25 mouse cellular contexts compared by ENCODE assay signal in the genomic region with DNA sequence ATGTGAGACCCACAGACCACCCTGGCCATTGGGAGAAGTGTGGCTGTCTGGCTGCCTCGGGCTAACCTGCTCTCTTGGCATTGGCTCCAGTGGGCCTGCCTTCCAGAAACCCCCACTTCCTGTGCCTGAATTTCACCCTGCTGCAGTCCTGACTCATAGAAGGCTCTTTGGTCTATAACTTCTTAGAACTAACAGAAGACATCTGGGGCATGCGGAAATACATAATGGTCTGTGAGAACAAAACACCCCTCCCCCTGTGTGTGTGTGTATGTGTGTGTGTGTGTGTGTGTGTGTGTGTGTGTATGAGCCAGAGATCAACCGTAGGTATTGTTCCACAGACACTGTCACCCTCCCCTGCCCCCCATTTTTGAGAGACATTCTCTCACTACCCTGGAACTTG. TPM values are rescaled to one million over a fixed set of nuclear protein-coding genes. Genes with fewer than 3 reads are reported as not detected.
DNase-seq lines count a peak whose midpoint lies in the region; ATAC-seq lines count a peak whose summit lies in the region.
"Had no signal": no experiment of that assay in that cellular context is flagged by ENCODE, and none has a peak within 500 bp of the region (broad histone marks: within the 10 kb centered on the region; RNA-seq: fewer than 3 reads in every experiment).

No protein-coding gene starts in this region.

- no peaks in the 10 kb centered on the region for H3K36me3 ChIP-seq in embryonic facial prominence, embryonic 13.5 days
- H3K36me3 ChIP-seq in embryonic facial prominence, embryonic 10.5 days (replicated peaks) = no peaks in the 10 kb centered on the region
- H3K36me3 ChIP-seq in limb, embryonic 10.5 days = no peaks in the 10 kb centered on the region
- H3K36me3 ChIP-seq: G1E; hindbrain, embryonic 15.5 days; kidney, embryonic 15.5 days; liver, embryonic 15.5 days; neural tube, embryonic 15.5 days; stomach, embryonic 15.5 days had no signal

- no peak for ATAC-seq in embryonic facial prominence, embryonic 13.5 days (ENCODE audit: insufficient number of reproducible peaks, insufficient read depth, low FRiP score, low TSS enrichment, low read depth)
- ATAC-seq: forebrain, postnatal 0 days; intestine, embryonic 16.5 days had no signal

- H3K4me2 ChIP-seq in embryonic facial prominence, embryonic 13.5 days = no peak overlapping the region
- H3K4me2 ChIP-seq: hindbrain, embryonic 15.5 days; kidney, embryonic 15.5 days; liver, embryonic 15.5 days; midbrain, embryonic 11.5 days; neural tube, embryonic 15.5 days; stomach, embryonic 15.5 days had no signal

- peaks cover 21% of the 10 kb centered on the region for H3K4me1 ChIP-seq in embryonic facial prominence, embryonic 13.5 days
- H3K4me1 ChIP-seq in embryonic facial prominence, embryonic 10.5 days = peaks cover 14% of the 10 kb centered on the region
- peaks cover 17% of the 10 kb centered on the region for H3K4me1 ChIP-seq in limb, embryonic 10.5 days
- H3K4me1 ChIP-seq: hindbrain, embryonic 15.5 days; liver, embryonic 15.5 days had no signal

- DNase-seq in embryonic facial prominence, embryonic 10.5 days (ENCODE audit: low spot score) = no peak
- DNase-seq in CD4-positive, CD25-positive, alpha-beta regulatory T cell, adult 2 months (ENCODE audit: low read depth, low spot score) = peak; percentile 74
- no peak for DNase-seq in limb, embryonic 10.5 days (ENCODE audit: low spot score)
- DNase-seq in thymus, postnatal 25 days = peak; percentile 67
- DNase-seq in testis, postnatal 14 days (ENCODE audit: low spot score) = no peak
- no peak for DNase-seq in layer of hippocampus, postnatal 25 days (ENCODE audit: extremely low spot score in 1 of 2, low spot score in 1 of 2)
- DNase-seq in T-cell, adult 2 months (ENCODE audit: low spot score) = no peak
- DNase-seq: adrenal gland, postnatal 36 days; cerebellum, adult 11 months; forebrain, postnatal 0 days; layer of hippocampus, adult 9-11 months; left cerebral cortex, postnatal 4 days; liver; right cerebral cortex, adult 18-20 months; right cerebral cortex, postnatal 4 days had no signal

- H3K9me3 ChIP-seq in embryonic facial prominence, embryonic 13.5 days = no peaks in the 10 kb centered on the region
- no peaks in the 10 kb centered on the region for H3K9me3 ChIP-seq in embryonic facial prominence, embryonic 10.5 days
- no peaks in the 10 kb centered on the region for H3K9me3 ChIP-seq in limb, embryonic 10.5 days (replicated peaks)
- H3K9me3 ChIP-seq: G1E; hindbrain, embryonic 15.5 days; kidney, embryonic 15.5 days; liver, embryonic 15.5 days; neural tube, embryonic 15.5 days; stomach, embryonic 15.5 days had no signal

- no peaks in the 10 kb centered on the region for H3K27me3 ChIP-seq in embryonic facial prominence, embryonic 13.5 days
- H3K27me3 ChIP-seq in embryonic facial prominence, embryonic 10.5 days (replicated peaks; ENCODE audit: low read depth, poor library complexity, severe bottlenecking) = no peaks in the 10 kb centered on the region
- no peaks in the 10 kb centered on the region for H3K27me3 ChIP-seq in limb, embryonic 10.5 days (ENCODE audit: low read depth, poor library complexity, severe bottlenecking)
- H3K27me3 ChIP-seq: hindbrain, embryonic 15.5 days; kidney, embryonic 15.5 days; liver, embryonic 15.5 days; neural tube, embryonic 15.5 days; stomach, embryonic 15.5 days had no signal

- peak overlapping the region; percentile 39; the same call in 1 of the 2 replicates for H3K27ac ChIP-seq in embryonic facial prominence, embryonic 13.5 days
- no peak overlapping the region for H3K27ac ChIP-seq in embryonic facial prominence, embryonic 10.5 days (replicated peaks)
- H3K27ac ChIP-seq in limb, embryonic 10.5 days = peak overlapping the region; percentile 58; the same call in 1 of the 2 replicates
- H3K27ac ChIP-seq: hindbrain, embryonic 15.5 days; kidney, embryonic 15.5 days; left cerebral cortex, adult 2 months; liver, embryonic 15.5 days; neural tube, embryonic 15.5 days; stomach, embryonic 15.5 days had no signal

- no peak overlapping the region for H3K4me3 ChIP-seq in embryonic facial prominence, embryonic 13.5 days
- no peak overlapping the region for H3K4me3 ChIP-seq in embryonic facial prominence, embryonic 10.5 days
- H3K4me3 ChIP-seq in limb, embryonic 10.5 days = no peak overlapping the region
- H3K4me3 ChIP-seq: hindbrain, embryonic 15.5 days; kidney, embryonic 15.5 days; left cerebral cortex, adult 2 months; liver, embryonic 15.5 days; neural tube, embryonic 15.5 days; stomach, embryonic 15.5 days had no signal

- H3K9ac ChIP-seq in embryonic facial prominence, embryonic 13.5 days = no peak overlapping the region
- H3K9ac ChIP-seq: forebrain, postnatal 0 days; hindbrain, embryonic 15.5 days; kidney, embryonic 15.5 days; liver, embryonic 15.5 days; neural tube, embryonic 15.5 days; stomach, embryonic 15.5 days had no signal

- 56% methylated on average over 3 of the region's 3 CpGs for WGBS in embryonic facial prominence, embryonic 13.5 days
- WGBS in embryonic facial prominence, embryonic 10.5 days = 88% methylated on average over 3 of the region's 3 CpGs
- 93% methylated on average over 3 of the region's 3 CpGs for WGBS in limb, embryonic 10.5 days

RNA-seq across cellular contexts. Expression of gene Zdhhc7, which starts 38.0 kb away (rescaled TPM):
- 31.2 and 36.0 TPM in 2 replicates for polyA plus RNA-seq in embryonic facial prominence, embryonic 13.5 days (2015; fragmentation: Nextera tagmentation; extraction: Ambion mirVana)
- polyA plus RNA-seq in embryonic facial prominence, embryonic 10.5 days (2016; fragmentation: Nextera tagmentation; extraction: Ambion mirVana) = 30.0 and 33.0 TPM in 2 replicates
- polyA plus RNA-seq in limb, embryonic 10.5 days (2016; fragmentation: Nextera tagmentation; extraction: Ambion mirVana) = 32.4 and 34.8 TPM in 2 replicates
- 10 to 100 TPM; 36.5 to 40.0 TPM for total RNA-seq in layer of hippocampus, postnatal 25 days (2021)

RNA-seq across cellular contexts. Expression of gene 6430548M08Rik, which starts 50.6 kb away (rescaled TPM):
- 3.7 and 3.8 TPM in 2 replicates for polyA plus RNA-seq in embryonic facial prominence, embryonic 13.5 days (2015; fragmentation: Nextera tagmentation; extraction: Ambion mirVana)
- polyA plus RNA-seq in embryonic facial prominence, embryonic 10.5 days (2016; fragmentation: Nextera tagmentation; extraction: Ambion mirVana) = 3.1 and 3.4 TPM in 2 replicates
- polyA plus RNA-seq in limb, embryonic 10.5 days (2016; fragmentation: Nextera tagmentation; extraction: Ambion mirVana) = 1.7 and 2.2 TPM in 2 replicates
- 100 to 1,000 TPM; 151 to 168 TPM for total RNA-seq in layer of hippocampus, postnatal 25 days (2021)

Comparison
In these comparisons a context has a peak if more than half of its experiments do, and no peak if none do; other contexts are left out.
1. DNase-seq: peak in CD4-positive, CD25-positive, alpha-beta regulatory T cell, adult 2 months (single experiment) and thymus, postnatal 25 days (single experiment); none in embryonic facial prominence, embryonic 10.5 days (single experiment), limb, embryonic 10.5 days (single experiment), testis, postnatal 14 days (single experiment), layer of hippocampus, postnatal 25 days (0 of 2) and T-cell, adult 2 months (single experiment).